Mouse (Mus musculus): ENCODE results near the gene Dcun1d5.
"Not testable (repeated sequence)": the region's sequence is repeated elsewhere in the genome, so short reads cannot be mapped to it uniquely, and the experiment has no call there.

The Dcun1d5 gene

DNA sequence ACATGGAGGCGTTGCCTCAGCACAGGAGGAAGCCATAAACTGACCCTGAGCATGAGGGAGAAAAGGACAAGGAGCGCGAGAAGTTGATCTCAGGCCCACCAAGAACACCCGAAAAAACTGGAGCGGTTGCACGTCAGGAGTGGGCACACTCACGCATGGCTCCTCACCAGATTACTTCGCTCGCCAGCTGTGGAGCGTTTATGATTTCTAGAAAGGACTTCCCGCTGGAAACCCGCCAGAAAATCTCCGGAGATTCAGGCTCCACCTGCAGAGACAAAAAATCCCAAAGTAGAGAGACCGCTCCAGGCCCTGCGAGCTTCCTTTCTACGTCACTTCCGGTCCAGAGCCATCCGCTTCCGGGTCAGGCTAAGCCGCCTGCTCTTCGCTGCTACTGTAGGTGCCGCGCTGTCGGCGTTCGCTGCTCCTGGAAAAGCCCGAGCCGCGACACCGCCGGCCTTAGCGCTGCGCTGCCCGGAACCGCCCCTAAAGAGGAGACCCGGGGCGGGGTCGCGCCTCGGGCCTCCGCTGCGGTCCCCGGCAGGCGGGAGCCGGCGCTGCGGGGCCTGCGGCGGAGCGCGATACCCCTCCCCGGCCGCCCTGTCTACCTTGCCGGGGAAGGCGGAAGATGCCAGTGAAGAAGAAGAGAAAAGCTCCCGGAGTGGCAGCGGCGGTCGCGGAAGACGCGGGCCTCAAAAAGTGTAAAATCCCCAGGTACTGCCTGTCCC is at the start of gene Dcun1d5, which contains the start of gene Dync2h1:
Gene Dcun1d5 (plus strand): TSS at position 349 of the 725 bp plus-strand sequence.
Gene Dync2h1 (minus strand): TSS at position 275 of the 725 bp plus-strand sequence.
- peak; percentile 94 for DNase-seq

DNA sequence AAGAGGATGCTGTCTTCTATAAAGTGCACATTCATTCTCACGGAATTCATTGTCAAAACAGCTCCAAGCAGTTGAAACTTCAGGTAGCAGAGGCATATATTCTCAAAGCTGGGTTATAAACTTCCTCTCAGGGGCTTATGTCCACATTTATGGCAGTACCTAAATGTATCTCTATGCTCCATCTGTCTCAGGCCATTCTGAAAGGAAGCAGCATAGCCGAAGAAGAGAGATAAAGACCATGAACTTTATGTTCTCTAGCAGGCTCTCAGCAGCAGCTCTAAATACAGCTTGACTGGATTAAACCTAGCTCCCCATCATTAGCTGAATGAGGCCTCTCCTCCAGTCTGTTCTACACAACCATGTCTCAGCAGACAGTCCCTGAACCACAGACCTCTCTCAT is 29.9 kb upstream of the Dcun1d5 start:
- no peak for DNase-seq

DNA sequence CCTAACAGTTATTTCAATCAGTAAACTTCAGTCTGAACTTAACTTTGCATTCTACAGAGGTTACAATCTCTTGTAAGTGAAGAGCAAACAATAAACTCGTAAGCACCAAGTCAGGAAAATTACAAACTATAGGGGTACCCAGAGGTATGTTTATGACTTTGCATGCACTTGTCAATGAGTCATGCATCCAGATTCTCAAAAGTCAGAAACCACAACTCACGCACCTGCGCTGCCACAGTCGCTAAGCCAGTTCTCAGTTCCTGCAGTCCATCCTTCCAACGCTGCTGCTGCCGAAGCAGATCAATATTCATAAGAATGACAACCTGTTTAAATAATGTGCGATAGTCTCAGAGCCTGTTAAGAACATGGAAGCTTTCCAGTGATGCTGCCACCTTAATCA is 25.7 kb upstream of the Dcun1d5 start:
- no peak for DNase-seq

DNA sequence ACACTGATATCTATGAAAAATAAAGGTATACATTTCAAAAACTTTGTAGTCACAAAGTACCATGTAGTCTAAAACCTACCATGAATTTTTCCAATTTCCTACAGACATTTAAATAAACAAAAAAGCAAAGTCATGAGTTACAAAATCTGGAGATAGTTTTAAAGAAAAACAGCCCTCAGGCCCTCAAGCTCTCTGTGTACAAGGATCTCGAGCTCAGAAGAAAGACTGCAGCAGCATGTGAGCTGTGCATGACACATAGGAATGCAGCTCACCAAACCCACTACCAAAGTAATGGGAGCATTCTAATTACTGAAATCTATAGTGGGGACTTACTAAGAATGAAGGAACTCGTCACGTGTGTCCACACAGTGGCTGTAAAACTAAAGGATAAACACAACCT is 24.6 kb upstream of the Dcun1d5 start:
- DNase-seq = no peak

DNA sequence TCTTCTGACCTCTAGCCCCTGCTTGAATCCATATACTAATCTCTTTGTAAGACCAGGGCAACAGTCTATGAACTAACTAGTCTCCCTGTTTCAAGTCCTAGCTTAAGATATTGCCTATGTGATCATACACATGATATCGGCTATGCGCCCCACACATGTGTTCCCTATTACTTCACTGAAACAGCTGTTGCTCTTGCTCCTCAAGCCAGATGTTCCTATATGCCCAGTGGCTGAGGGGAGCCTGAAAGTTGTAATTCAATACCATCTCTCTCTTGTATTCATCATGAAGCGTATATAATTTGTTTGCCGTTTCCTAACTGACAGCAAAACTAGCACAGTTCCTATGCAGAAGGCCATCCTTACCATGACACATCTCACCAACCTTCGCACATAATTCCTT is 23.6 kb upstream of the Dcun1d5 start:
- no peak for DNase-seq

DNA sequence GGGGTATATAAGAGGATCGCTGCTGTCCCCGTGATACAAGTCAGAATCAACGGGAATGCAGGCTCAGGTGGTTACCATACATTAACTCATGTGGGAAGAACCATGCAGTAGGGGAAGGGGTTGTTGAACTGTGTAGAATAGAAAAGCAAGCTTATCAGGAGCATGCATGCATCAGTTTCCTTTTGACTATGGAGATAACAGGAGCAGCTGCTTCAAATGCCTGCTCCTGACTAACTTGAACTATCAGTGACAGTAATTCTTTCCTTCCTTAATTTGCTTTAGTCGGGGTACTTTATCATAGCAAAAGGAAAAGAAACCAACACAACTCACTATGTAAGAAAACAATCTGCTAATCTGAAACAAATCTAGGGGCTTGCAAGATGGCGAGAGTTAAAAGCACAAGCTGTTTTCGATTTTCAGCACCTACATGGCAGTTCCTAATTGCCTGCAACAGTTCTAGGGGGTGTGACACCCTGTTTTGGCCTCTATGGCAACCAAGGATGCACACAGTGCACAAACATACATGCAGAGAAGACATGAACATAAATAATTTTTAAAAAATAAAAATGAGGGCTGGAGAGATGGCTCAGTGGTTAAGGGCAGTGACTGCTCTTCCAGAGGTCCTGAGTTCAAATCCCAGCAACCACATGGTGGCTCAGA is 16.9 kb upstream of the Dcun1d5 start:
- DNase-seq = no peak

DNA sequence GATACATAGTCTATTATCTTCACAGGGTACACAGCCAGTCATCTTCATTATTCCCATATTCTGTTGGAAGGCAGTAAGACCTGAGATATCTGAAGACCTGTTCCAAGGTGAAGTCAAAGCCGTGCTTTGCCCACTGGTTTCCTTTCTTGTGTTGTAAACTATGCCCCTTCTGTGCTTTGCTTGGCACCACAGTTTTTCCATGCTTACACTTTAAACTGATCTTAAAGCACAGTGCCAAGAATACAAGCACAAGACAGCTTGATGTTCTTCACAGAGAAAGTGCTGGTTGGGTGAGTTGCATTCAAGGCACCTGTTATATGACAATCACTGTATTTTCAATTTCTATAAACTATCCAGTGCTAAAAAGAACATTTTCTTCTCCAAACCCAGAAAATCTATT is 10.6 kb upstream of the Dcun1d5 start:
- no peak for DNase-seq

DNA sequence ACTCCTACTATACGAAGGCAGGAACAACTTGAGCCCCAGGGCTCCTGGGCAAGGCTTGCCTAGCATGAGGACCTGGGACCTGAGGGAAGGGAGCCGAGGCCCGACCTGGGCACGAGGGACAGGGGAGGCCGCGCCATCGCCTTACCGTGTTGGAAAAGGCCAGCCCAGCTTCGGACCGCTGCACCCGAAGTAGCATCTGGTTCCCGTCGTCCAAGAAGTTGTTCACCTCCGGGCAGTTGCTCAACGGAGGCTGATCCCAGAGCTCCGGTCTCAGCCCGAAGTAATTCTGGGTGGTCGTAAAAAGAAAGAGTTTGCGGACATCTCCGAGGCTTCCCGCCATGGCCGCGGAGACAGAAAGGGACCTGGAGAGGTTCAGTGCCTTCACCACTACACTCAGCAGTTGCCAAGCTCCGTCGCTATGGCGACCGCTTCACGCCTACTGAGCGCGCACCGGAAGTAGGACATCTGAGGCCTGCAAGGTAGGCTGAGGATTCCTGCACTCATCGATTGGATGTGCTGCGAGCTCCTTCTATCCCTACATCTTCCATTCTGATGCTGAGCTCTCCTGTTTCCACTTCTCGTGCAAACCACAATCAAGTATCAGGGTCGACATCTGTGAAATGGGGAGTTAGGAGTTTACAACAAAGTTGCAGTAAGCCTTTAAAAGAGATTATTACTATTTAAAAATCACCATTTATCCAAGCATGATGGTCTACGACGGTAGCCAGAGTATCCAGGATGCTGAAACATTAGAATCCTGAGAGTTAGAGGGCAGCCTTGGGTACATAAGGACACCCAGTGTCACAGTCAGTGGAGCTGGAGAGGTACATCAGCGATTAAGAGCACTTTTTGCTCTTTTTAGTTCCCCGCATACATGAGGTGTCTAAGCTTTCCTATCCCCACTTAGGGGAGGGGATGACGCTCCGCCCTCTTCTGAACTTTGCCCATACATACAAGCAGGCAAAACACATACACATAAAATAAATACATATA is 7.4 kb upstream of the Dcun1d5 start:
- DNase-seq = peak; percentile 89

DNA sequence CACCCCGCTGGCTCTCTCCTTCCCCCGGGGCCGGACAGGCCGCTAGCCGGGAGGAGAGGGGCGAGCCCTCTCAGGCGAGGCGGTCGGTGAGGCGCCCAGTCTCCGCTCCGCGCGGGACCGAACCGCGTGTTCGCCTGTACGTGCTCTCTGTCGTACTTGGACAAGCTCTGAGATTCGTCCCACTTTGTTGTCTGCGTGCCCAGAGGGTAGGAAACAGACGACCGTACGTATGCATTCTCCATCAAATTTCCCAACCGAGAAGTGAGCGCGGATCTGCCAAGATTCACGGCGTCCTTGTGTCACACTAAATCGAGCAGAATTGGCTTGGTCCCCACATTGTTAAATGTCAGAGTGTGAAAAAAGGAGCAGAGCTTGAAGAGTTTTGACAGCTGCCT is 574 bp downstream of the Dcun1d5 start:
- DNase-seq = no peak

DNA sequence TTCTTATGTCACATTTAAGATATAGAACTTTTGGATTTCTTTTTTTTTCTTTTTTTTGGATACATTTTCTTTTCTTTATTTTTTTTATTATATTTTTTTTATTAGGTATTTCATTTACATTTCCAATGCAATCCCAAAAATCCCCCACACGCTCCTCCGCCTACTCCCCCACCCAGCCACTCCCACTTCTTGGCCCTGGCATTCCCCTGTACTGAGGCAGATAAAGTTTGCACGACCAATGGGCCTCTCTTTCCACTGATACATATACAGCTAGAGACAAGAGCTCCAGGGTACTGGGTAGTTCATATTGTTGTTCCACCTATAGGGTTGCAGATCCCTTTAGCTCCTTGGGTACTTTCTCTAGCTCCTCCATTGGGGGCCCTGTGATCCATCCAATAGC is 6.4 kb downstream of the Dcun1d5 start:
- not testable (repeated sequence) for DNase-seq

DNA sequence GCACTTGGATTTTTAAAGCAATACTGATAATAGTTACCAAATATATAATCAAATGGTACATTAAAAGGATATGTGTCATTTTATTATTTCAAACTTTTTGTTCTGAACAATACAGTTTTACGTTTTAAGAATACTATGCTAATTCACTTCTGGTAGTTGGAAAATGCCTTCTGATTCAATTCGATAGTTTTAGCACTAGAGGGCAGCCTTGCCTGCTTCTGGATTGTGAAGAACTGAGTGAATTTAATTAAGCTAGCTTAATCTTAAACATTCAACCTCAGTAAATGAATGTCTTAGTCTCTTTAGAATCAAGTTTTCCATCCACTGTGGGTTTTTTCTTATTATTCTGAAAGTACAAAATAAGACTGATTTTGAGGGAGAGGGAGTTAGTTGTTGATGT is 31.9 kb downstream of the Dcun1d5 start:
- DNase-seq = peak; percentile 30

DNA sequence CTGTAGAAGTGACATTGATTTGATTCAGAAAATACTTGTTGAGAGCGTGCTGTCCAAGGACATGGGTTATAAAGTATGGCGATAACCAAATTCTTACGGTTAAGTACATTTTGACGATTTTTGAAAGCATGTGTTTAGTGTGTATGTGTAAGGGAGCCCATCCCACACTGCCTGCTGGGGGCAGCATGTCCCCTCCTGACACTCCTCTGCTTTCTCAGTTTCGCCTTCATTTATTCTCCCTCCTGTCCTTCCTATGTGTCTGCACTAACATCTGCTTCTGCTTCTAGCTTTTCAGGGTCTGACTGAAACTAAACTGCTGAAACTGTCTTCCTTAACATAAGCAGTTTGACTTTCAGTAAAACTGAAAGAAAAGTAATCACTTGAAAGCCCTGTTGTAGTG is 36.7 kb downstream of the Dcun1d5 start:
- DNase-seq = peak; percentile 23

DNA sequence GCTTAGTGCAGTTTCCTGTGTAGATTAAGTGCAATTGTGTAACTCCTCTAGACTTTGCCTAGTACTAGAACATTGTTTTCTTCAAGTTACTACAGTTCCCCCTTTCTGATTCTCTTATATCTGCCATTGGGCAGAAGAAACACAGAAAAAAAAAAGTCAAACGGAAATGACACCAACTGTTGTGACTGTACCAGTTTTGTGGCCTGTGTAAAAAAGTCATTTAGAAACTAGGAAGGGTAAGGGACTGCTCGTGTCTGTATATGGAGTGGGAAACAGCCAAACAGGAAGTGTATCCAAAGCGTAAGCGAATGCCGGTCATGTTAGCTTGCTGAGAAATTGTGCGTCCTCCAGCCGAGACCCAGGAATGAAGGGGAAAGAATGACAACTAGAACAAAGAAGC is 37.1 kb downstream of the Dcun1d5 start:
- DNase-seq = peak; percentile 4

DNA sequence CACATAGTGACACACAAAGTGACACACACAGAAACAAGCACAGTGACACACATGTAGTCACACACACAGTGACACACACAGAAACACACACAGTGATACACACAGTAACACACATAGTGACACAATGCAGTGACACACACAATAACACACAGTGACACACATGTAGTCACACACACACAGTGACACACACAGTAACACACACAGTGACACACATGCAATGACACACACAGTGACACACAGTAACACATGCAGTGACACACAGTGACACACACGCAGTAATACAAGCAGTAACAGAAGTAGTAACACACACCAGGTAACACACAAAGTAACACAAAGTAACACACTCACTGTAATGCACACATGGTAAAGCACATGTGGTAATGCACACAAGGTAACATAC is 54.3 kb downstream of the Dcun1d5 start:
- no peak for DNase-seq

DNA sequence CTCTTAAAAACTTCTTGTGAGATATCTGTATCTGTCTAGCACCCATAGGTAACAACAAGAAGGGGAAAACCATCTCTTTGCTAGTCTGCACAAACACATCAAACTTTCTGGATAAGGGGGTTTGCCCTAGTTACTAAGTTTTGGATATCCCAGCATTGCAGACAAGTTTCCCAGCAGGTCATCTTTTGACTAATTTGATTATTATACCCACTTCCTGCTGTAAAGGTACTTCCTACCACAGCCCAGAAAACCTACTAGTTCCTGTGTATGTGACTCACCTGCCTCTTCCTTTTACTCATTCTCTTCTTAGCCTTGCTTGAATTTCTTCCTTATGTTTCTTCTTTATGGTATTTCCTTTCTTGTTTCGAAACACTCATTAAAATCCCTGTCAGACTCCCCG is 55.6 kb downstream of the Dcun1d5 start:
- no peak for DNase-seq

DNA sequence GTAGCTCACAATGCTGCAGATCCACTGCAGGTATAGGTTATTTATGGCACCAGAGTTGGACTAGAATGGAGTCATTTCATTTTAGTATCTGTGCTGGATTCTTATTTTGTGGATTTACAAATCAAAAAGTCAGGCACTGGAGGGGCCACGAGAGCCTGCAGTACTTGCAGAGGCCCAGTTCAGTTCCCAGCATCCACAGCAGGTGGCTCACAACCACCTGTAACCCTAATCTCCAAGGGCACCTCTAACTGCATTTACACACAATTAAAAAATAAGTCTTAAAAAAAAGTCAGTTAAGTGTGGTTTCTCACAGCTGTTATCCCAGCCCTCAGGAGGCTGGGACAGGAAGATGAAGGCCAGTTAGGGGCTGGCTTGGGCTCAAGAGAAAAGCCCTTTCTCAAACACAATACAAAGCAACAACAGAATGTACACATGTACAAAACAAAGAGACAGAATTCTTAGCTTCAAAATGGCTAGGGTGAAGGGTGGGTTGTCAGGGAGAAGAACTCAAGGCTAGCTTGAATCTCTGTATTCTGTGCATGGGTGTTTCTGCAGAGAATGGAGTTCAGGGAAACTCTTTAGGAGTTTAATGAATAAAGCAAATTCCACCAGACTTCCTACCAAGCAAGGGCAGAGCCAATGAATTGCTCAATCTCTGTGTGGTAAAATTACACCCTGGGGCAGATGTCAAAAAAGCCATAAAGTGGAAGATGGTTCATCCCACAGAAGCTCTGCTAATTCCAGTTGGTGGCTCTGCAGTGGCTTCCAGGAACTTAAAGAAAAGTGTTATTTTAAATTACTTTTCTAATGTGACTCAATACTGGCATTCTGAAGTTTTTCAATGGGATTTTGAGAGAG is 68.7 kb downstream of the Dcun1d5 start:
- DNase-seq = peak; percentile 47

All from thymus, postnatal 14 days (tissue).